Mouse (Mus musculus): ENCODE measurements around the gene Plekha6.

GRCm38 (mm10) chr1:133333937-133334336 lies 169.9 kb downstream of the Plekha6 start:
- TF ChIP-seq CHD1 (IDR thresholded peaks at IDR 0.05; ENCODE audit: low read depth, low read length), result no peak
- no peak for TF ChIP-seq MYC (IDR thresholded peaks at IDR 0.05; ENCODE audit: low read depth, low read length)

All from MEL (cell line).